ENCODE assay signal across 27 mouse cellular contexts in the genomic region with DNA sequence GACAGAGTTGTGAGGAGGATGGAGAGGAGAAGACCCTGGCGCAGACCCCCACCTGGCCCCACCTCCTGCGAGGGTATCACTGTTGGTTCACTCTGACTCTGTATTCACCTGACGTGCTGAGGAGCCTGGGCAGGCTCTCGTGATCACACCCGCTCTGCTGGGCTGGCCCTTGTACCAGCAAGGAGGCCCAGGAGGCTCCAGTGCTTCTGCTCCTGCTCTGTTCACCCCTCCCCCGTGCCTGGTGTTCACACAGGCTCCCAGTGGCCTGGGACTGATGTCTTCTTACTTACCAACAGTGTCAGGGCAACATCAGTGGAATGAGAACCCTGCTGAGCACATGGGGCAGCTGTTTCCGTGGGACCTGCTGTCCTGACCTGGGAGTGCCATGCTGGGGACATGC. TPM values are rescaled to one million over a fixed set of nuclear protein-coding genes. Genes with fewer than 3 reads are reported as not detected.
DNase-seq lines count a peak whose midpoint lies in the region; ATAC-seq and TF ChIP-seq lines count a peak whose summit lies in the region.
"Had no signal": no experiment of that assay in that cellular context is flagged by ENCODE, and none has a peak within 500 bp of the region (broad histone marks: within the 10 kb centered on the region; RNA-seq: fewer than 3 reads in every experiment).

No protein-coding gene starts in this region.

- H3K27me3 ChIP-seq in kidney, embryonic 16.5 days (ENCODE audit: insufficient read depth, low read length) = peaks cover 2% of the 10 kb centered on the region; the same call in 1 of the 2 replicates
- no peaks in the 10 kb centered on the region for H3K27me3 ChIP-seq in E14TG2a.4 (ENCODE audit: insufficient read depth, low read length)
- no peaks in the 10 kb centered on the region for H3K27me3 ChIP-seq in intestine, postnatal 0 days (replicated peaks; ENCODE audit: control insufficient read depth, insufficient read depth, low read length)
- H3K27me3 ChIP-seq: embryonic facial prominence, embryonic 12.5 days; stomach, embryonic 15.5 days had no signal

- 0 out of 2 replicates have a peak overlapping the region, but pooled peaks have one; percentile 8 for H3K9ac ChIP-seq in kidney, embryonic 16.5 days (replicated peaks; ENCODE audit: low read length)
- H3K9ac ChIP-seq in intestine, postnatal 0 days (ENCODE audit: low read depth, low read length) = no peak overlapping the region
- H3K9ac ChIP-seq: embryonic facial prominence, embryonic 12.5 days; stomach, embryonic 15.5 days had no signal

- peaks cover 22% of the 10 kb centered on the region for H3K4me1 ChIP-seq in kidney, embryonic 16.5 days (ENCODE audit: insufficient read depth, low read length)
- H3K4me1 ChIP-seq in E14TG2a.4 (replicated peaks; ENCODE audit: low read depth, low read length) = peaks cover 65% of the 10 kb centered on the region
- peaks cover 2% of the 10 kb centered on the region; the same call in 1 of the 2 replicates for H3K4me1 ChIP-seq in intestine, postnatal 0 days (replicated peaks; ENCODE audit: control insufficient read depth, insufficient read depth, low read length)
- H3K4me1 ChIP-seq: megakaryocyte, embryonic 14.5 days; stomach, embryonic 15.5 days had no signal

- H3K36me3 ChIP-seq in kidney, embryonic 16.5 days (ENCODE audit: insufficient read depth, low read length) = no peaks in the 10 kb centered on the region
- peaks cover 20% of the 10 kb centered on the region for H3K36me3 ChIP-seq in E14TG2a.4 (ENCODE audit: insufficient read depth, low read length)
- H3K36me3 ChIP-seq in intestine, postnatal 0 days (ENCODE audit: control insufficient read depth, insufficient read depth) = no peaks in the 10 kb centered on the region
- H3K36me3 ChIP-seq: embryonic facial prominence, embryonic 12.5 days; G1E; stomach, embryonic 15.5 days had no signal

- peaks cover 3% of the 10 kb centered on the region; the same call in 1 of the 2 replicates for H3K9me3 ChIP-seq in kidney, embryonic 16.5 days (ENCODE audit: low read length)
- H3K9me3 ChIP-seq in E14TG2a.4 (ENCODE audit: low read length) = peaks cover 9% of the 10 kb centered on the region
- H3K9me3 ChIP-seq in intestine, postnatal 0 days (ENCODE audit: control insufficient read depth) = no peaks in the 10 kb centered on the region
- H3K9me3 ChIP-seq: stomach, embryonic 15.5 days had no signal

- WGBS in kidney, embryonic 16.5 days = 61% methylated on average over 7 of the region's 7 CpGs
- 53% methylated on average over 7 of the region's 7 CpGs for WGBS in intestine, postnatal 0 days

- no peak for TF ChIP-seq CTCF in E14TG2a.4 (conservative IDR thresholded peaks at IDR 0.05; ENCODE audit: low read length)
- TF ChIP-seq CTCF in intestine, postnatal 0 days (IDR thresholded peaks at IDR 0.05; ENCODE audit: low read depth) = no peak

- no peak overlapping the region for H3K4me3 ChIP-seq in kidney, embryonic 16.5 days (ENCODE audit: low read length)
- H3K4me3 ChIP-seq in E14TG2a.4 (replicated peaks; ENCODE audit: low read length) = peak overlapping the region; percentile 32; the same call in 1 of the 2 replicates
- H3K4me3 ChIP-seq in intestine, postnatal 0 days (ENCODE audit: low read depth, low read length) = no peak overlapping the region
- H3K4me3 ChIP-seq: embryonic facial prominence, embryonic 12.5 days; heart, adult 2 months; megakaryocyte, embryonic 14.5 days; stomach, embryonic 15.5 days had no signal

- peak; percentile 53 for DNase-seq in embryo, embryonic 11 days
- no peak for DNase-seq in embryo, embryonic 10 days (ENCODE audit: low spot score)
- DNase-seq in kidney, adult 8-10 months = no peak
- DNase-seq: adrenal gland, postnatal 25 days; cerebellum, adult 18-20 months; cerebellum, postnatal 25 days; gastrocnemius, postnatal 25 days; heart, adult 2 months; heart, postnatal 14 days; kidney, adult 9 months; lung, adult 18-20 months; lung, postnatal 14 days; spleen, adult 18-20 months; thymus, postnatal 14 days had no signal

- no peak overlapping the region for H3K27ac ChIP-seq in kidney, embryonic 16.5 days (ENCODE audit: low read length)
- no peak overlapping the region; the same call in 1 of the 2 replicates for H3K27ac ChIP-seq in intestine, postnatal 0 days (ENCODE audit: low read depth, low read length)
- H3K27ac ChIP-seq: embryonic facial prominence, embryonic 12.5 days; heart, adult 2 months; hindbrain, postnatal 0 days; stomach, embryonic 15.5 days had no signal

- ATAC-seq in kidney, embryonic 16.5 days (ENCODE audit: low FRiP score, low TSS enrichment) = 0 out of 2 replicates have a peak, but pooled peaks have one; percentile 20
- peak; percentile 71 for ATAC-seq in intestine, postnatal 0 days
- ATAC-seq in megakaryocyte progenitor cell, adult 5-6 weeks (replicated peaks; ENCODE audit: poor library complexity) = no peak
- ATAC-seq in monocyte, adult 5-6 weeks (replicated peaks; ENCODE audit: insufficient number of reproducible peaks, low FRiP score, low TSS enrichment, poor library complexity, severe bottlenecking) = no peak
- ATAC-seq: CD4-positive, CD25-positive, alpha-beta regulatory T cell, adult 4 months; forebrain, embryonic 16.5 days; hindbrain, postnatal 0 days had no signal

- H3K4me2 ChIP-seq in kidney, embryonic 16.5 days (replicated peaks; ENCODE audit: low read depth, low read length) = no peak overlapping the region
- no peak overlapping the region for H3K4me2 ChIP-seq in intestine, postnatal 0 days (replicated peaks; ENCODE audit: low read depth)
- H3K4me2 ChIP-seq: embryonic facial prominence, embryonic 12.5 days; liver, embryonic 11.5 days; stomach, embryonic 15.5 days had no signal

RNA-seq across cellular contexts. Expression of gene Sulf2, which starts 42.5 kb away (rescaled TPM):
- polyA plus RNA-seq in kidney, embryonic 16.5 days (2015; fragmentation: Nextera tagmentation; extraction: Ambion mirVana) = 52.7 and 54.8 TPM in 2 replicates
- polyA plus RNA-seq in intestine, postnatal 0 days (2015; fragmentation: Nextera tagmentation; extraction: Ambion mirVana) = 66.0 and 66.4 TPM in 2 replicates
- total RNA-seq in megakaryocyte progenitor cell, adult 5-6 weeks (2015) = 1.3 and 3.5 TPM in 2 replicates
- total RNA-seq in megakaryocyte progenitor cell, adult 5-6 weeks (2017) = 0.88 and 1.5 TPM in 2 replicates
- total RNA-seq in monocyte, adult 5-6 weeks (2017) = 20.9 to 75.7 TPM (median 27.3 TPM) in 3 replicates
- polyA plus RNA-seq: G1E had no signal

Comparison
In these comparisons a context has a peak if more than half of its experiments do, and no peak if none do; other contexts are left out.
1. ATAC-seq: peak in kidney, embryonic 16.5 days (single experiment) and intestine, postnatal 0 days (single experiment); none in megakaryocyte progenitor cell, adult 5-6 weeks (single experiment) and monocyte, adult 5-6 weeks (single experiment).